Mouse (Mus musculus) left cerebral cortex, adult 9 months (tissue): Measurements from ENCODE around the gene Gm8439.

Source experiments
- DNase-seq, 2 experiments: peaks; one replicate each; pipeline ENCODE4 v3.0.0; 2022; ENCODE audit warnings: low spot score in 2 of 2

Gm8439 gene

GRCm38 (mm10) chr4:120612304-120613080, 23.9 kb downstream of the Gm8439 start:
- DNase-seq: no peak

- peak; percentile 71 to 73 for DNase-seq
These were observed 25.3 kb downstream of the Gm8439 start for GRCm38 (mm10) chr4:120613691-120614329.

- DNase-seq: no peak
These were observed 26.1 kb downstream of the Gm8439 start for GRCm38 (mm10) chr4:120614644-120615043.

- DNase-seq: peak in 1 of 2 experiments; percentile 19
These were observed 27.1 kb downstream of the Gm8439 start for GRCm38 (mm10) chr4:120615528-120616081.

- DNase-seq: no peak
These were observed 27.9 kb downstream of the Gm8439 start for GRCm38 (mm10) chr4:120616199-120617025.

- no peak for DNase-seq
These were observed 39.2 kb downstream of the Gm8439 start for GRCm38 (mm10) chr4:120627728-120628127.

GRCm38 (mm10) chr4:120630218-120630931, 41.8 kb downstream of the Gm8439 start:
- no peak for DNase-seq

GRCm38 (mm10) chr4:120631828-120632227, 43.3 kb downstream of the Gm8439 start:
- no peak for DNase-seq

- no peak for DNase-seq
These were observed 46.8 kb downstream of the Gm8439 start for GRCm38 (mm10) chr4:120635351-120635750.

GRCm38 (mm10) chr4:120641946-120642345, 53.4 kb downstream of the Gm8439 start:
- DNase-seq: no peak

GRCm38 (mm10) chr4:120643899-120644298, 55.4 kb downstream of the Gm8439 start:
- no peak for DNase-seq

GRCm38 (mm10) chr4:120649369-120650207, 61.0 kb downstream of the Gm8439 start:
- peak in 1 of 2 experiments; percentile 45 for DNase-seq

GRCm38 (mm10) chr4:120650208-120650592, 61.7 kb downstream of the Gm8439 start:
- DNase-seq: no peak

GRCm38 (mm10) chr4:120655898-120656297, 67.4 kb downstream of the Gm8439 start:
- no peak for DNase-seq
